Mouse (Mus musculus): ENCODE measurements around the gene Krt87.

Gene Krt87

GRCm38 (mm10) chr15:101438555-101438954 lies at the start of gene Krt87:
TSS of gene Krt87 (minus strand) at chr15:101438804.
- DNase-seq (ENCODE audit: low read depth, low spot score) = no peak

- DNase-seq (ENCODE audit: low read depth, low spot score) = no peak
Measured at GRCm38 (mm10) chr15:101485911-101486635, 47.5 kb upstream of the Krt87 start.

GRCm38 (mm10) chr15:101484939-101485338 lies 46.3 kb upstream of the Krt87 start:
- DNase-seq (ENCODE audit: low read depth, low spot score) = no peak

GRCm38 (mm10) chr15:101483646-101484045 lies 45.0 kb upstream of the Krt87 start:
- no peak for DNase-seq (ENCODE audit: low read depth, low spot score)

GRCm38 (mm10) chr15:101482056-101482455 lies 43.5 kb upstream of the Krt87 start:
- no peak for DNase-seq (ENCODE audit: low read depth, low spot score)

- no peak for DNase-seq (ENCODE audit: low read depth, low spot score)
Measured at GRCm38 (mm10) chr15:101479666-101480060, 41.1 kb upstream of the Krt87 start.

GRCm38 (mm10) chr15:101479007-101479665 lies 40.5 kb upstream of the Krt87 start:
- no peak for DNase-seq (ENCODE audit: low read depth, low spot score)

- no peak for DNase-seq (ENCODE audit: low read depth, low spot score)
Measured at GRCm38 (mm10) chr15:101472952-101473528, 34.4 kb upstream of the Krt87 start, which contains the start of gene Krt86. TSS of gene Krt86 (plus strand) at chr15:101473478.

- DNase-seq (ENCODE audit: low read depth, low spot score) = no peak
Measured at GRCm38 (mm10) chr15:101469093-101469492, 30.5 kb upstream of the Krt87 start.

- DNase-seq (ENCODE audit: low read depth, low spot score) = no peak
Measured at GRCm38 (mm10) chr15:101463651-101464050, 25.0 kb upstream of the Krt87 start, which contains the start of gene Krt81. TSS of gene Krt81 (minus strand) at chr15:101463751.

- no peak for DNase-seq (ENCODE audit: low read depth, low spot score)
Measured at GRCm38 (mm10) chr15:101459283-101459682, 20.7 kb upstream of the Krt87 start.

- no peak for DNase-seq (ENCODE audit: low read depth, low spot score)
Measured at GRCm38 (mm10) chr15:101458361-101458930, 19.8 kb upstream of the Krt87 start.

GRCm38 (mm10) chr15:101455891-101456290 lies 17.3 kb upstream of the Krt87 start:
- DNase-seq (ENCODE audit: low read depth, low spot score) = no peak

GRCm38 (mm10) chr15:101455292-101455691 lies 16.7 kb upstream of the Krt87 start:
- DNase-seq (ENCODE audit: low read depth, low spot score) = no peak

- no peak for DNase-seq (ENCODE audit: low read depth, low spot score)
Measured at GRCm38 (mm10) chr15:101454774-101455173, 16.2 kb upstream of the Krt87 start.

GRCm38 (mm10) chr15:101453093-101453736 lies 14.6 kb upstream of the Krt87 start:
- DNase-seq (ENCODE audit: low read depth, low spot score) = no peak

GRCm38 (mm10) chr15:101447444-101447843 lies 8.8 kb upstream of the Krt87 start, which contains the start of gene Krt88:
TSS of gene Krt88 (plus strand) at chr15:101447744.
- no peak for DNase-seq (ENCODE audit: low read depth, low spot score)

- DNase-seq (ENCODE audit: low read depth, low spot score) = no peak
Measured at GRCm38 (mm10) chr15:101446572-101446971, 8.0 kb upstream of the Krt87 start.

GRCm38 (mm10) chr15:101440837-101441236 lies 2.2 kb upstream of the Krt87 start:
- no peak for DNase-seq (ENCODE audit: low read depth, low spot score)

GRCm38 (mm10) chr15:101436611-101437010 lies 2.0 kb downstream of the Krt87 start:
- no peak for DNase-seq (ENCODE audit: low read depth, low spot score)

GRCm38 (mm10) chr15:101424914-101425313 lies 13.7 kb downstream of the Krt87 start:
- DNase-seq (ENCODE audit: low read depth, low spot score) = no peak

GRCm38 (mm10) chr15:101420903-101421302 lies 17.7 kb downstream of the Krt87 start:
- no peak for DNase-seq (ENCODE audit: low read depth, low spot score)

All from c-Kit-negative CD71-positive TER-119-positive erythroid progenitor cells, embryonic 14.5 days (primary cell).